Mouse (Mus musculus): ENCODE data around the gene Spry2. TPM values are rescaled to one million over a fixed set of nuclear protein-coding genes. Genes with fewer than 3 reads are reported as not detected.
A peak's percentile ranks its signal among the peaks of the same experiment; 100 is the strongest.

The Spry2 gene
- polyA plus RNA-seq, 1 experiment from 2014 or later = 22.9 TPM

GRCm38 (mm10) chr14:105897569-105898101 is 1.0 kb upstream of the Spry2 start:
- Histone ChIP-seq H3K27me3 (replicated peaks; ENCODE audit: control insufficient read depth, insufficient read depth, low read length) (no peaks in the 10 kb centered on the region), H3K27ac (ENCODE audit: low read depth, low read length) (peak overlapping the region; percentile 99), H3K9me3 (replicated peaks; ENCODE audit: control insufficient read depth, low read length) (no peaks in the 10 kb centered on the region), H3K4me3 (ENCODE audit: low read depth, low read length) (peak overlapping the region; percentile 72), H3K36me3 (ENCODE audit: control insufficient read depth, insufficient read depth, low read length) (peaks cover 7% of the 10 kb centered on the region), H3K9ac (ENCODE audit: low read length) (peak overlapping the region; percentile 88), H3K4me2 (ENCODE audit: low read length) (peak overlapping the region; percentile 98), H3K4me1 (ENCODE audit: control insufficient read depth, insufficient read depth, low read length) (peaks cover 18% of the 10 kb centered on the region)
- under 1% methylated on average over 19 of the region's 28 CpGs for WGBS
- DNase-seq (ENCODE audit: low spot score) (peak; percentile 85), ATAC-seq (peak; percentile 56)

DNA sequence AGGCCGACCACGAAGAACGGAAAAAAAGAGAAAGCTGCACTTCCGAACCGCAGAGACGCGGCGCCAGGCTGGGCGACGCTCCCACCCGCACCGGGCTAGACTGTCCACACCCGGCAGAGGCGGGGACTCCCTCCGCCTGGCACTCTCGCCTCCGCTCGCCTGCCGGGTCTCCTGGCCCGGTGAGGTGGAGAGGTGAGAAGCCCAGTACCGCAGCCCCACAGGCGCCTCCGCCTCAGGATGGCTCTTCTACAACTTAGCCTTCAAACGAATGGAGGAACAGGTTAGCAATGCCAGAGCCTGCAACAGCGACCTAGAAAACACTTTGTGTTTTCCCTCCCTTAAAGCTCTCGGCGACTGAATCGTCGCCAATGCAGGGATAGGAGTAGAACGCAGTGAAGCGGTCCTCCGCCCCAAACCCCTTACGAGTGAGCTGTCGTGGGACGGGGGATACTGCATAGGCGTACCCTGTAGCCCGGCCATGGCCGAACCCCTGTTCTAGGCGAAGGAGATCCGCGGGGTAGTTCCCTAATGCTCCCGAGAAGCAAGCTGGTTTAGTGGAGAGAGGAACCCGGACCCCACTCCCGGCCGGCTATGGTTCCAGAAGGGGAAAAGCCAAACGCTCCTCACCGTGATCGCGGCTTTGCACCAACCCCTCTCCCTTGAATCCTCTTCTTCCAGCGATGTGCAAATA is 513 bp downstream of the Spry2 start:
- WGBS = under 1% methylated on average over 50 of the region's 50 CpGs
- no peaks in the 10 kb centered on the region for H3K9me3 ChIP-seq (replicated peaks; ENCODE audit: control insufficient read depth, low read length)
- DNase-seq (ENCODE audit: low spot score) (peak; percentile 63), ATAC-seq (no peak)
- H3K36me3 ChIP-seq (ENCODE audit: control insufficient read depth, insufficient read depth, low read length) = peaks cover 7% of the 10 kb centered on the region
- H3K4me1 ChIP-seq (ENCODE audit: control insufficient read depth, insufficient read depth, low read length) = peaks cover 18% of the 10 kb centered on the region
- peak overlapping the region; percentile 98 for H3K4me2 ChIP-seq (ENCODE audit: low read length)
- H3K9ac ChIP-seq (ENCODE audit: low read length) = peak overlapping the region; percentile 88
- peak overlapping the region; percentile 99 for H3K27ac ChIP-seq (ENCODE audit: low read depth, low read length)
- no peaks in the 10 kb centered on the region for H3K27me3 ChIP-seq (replicated peaks; ENCODE audit: control insufficient read depth, insufficient read depth, low read length)
- peak overlapping the region; percentile 72 for H3K4me3 ChIP-seq (ENCODE audit: low read depth, low read length)

GRCm38 (mm10) chr14:105894971-105895873 is 1.4 kb downstream of the Spry2 start:
- H3K9ac ChIP-seq (ENCODE audit: low read length) = peak overlapping the region; percentile 88
- H3K27ac ChIP-seq (ENCODE audit: low read depth, low read length) = peak overlapping the region; percentile 99; the same call in 1 of the 2 replicates
- H3K27me3 ChIP-seq (replicated peaks; ENCODE audit: control insufficient read depth, insufficient read depth, low read length) = no peaks in the 10 kb centered on the region
- WGBS = under 1% methylated on average over 36 of the region's 36 CpGs
- no peaks in the 10 kb centered on the region for H3K9me3 ChIP-seq (replicated peaks; ENCODE audit: control insufficient read depth, low read length)
- peak overlapping the region; percentile 72 for H3K4me3 ChIP-seq (ENCODE audit: low read depth, low read length)
- peak overlapping the region; percentile 98 for H3K4me2 ChIP-seq (ENCODE audit: low read length)
- DNase-seq (ENCODE audit: low spot score) (peak; percentile 67), ATAC-seq (no peak)
- peaks cover 7% of the 10 kb centered on the region for H3K36me3 ChIP-seq (ENCODE audit: control insufficient read depth, insufficient read depth, low read length)
- H3K4me1 ChIP-seq (ENCODE audit: control insufficient read depth, insufficient read depth, low read length) = peaks cover 18% of the 10 kb centered on the region

- Histone ChIP-seq H3K4me3 (ENCODE audit: low read depth, low read length) (peak overlapping the region; percentile 72), H3K36me3 (ENCODE audit: control insufficient read depth, insufficient read depth, low read length) (peaks cover 10% of the 10 kb centered on the region), H3K4me1 (ENCODE audit: control insufficient read depth, insufficient read depth, low read length) (peaks cover 18% of the 10 kb centered on the region), H3K4me2 (ENCODE audit: low read length) (peak overlapping the region; percentile 98), H3K27me3 (replicated peaks; ENCODE audit: control insufficient read depth, insufficient read depth, low read length) (no peaks in the 10 kb centered on the region), H3K9me3 (replicated peaks; ENCODE audit: control insufficient read depth, low read length) (no peaks in the 10 kb centered on the region), H3K9ac (ENCODE audit: low read length) (peak overlapping the region; percentile 88), H3K27ac (ENCODE audit: low read depth, low read length) (no peak overlapping the region)
- WGBS = 30% methylated on average over 9 of the region's 9 CpGs
- DNase-seq (ENCODE audit: low spot score) (peak; percentile 33), ATAC-seq (no peak)
Measured at GRCm38 (mm10) chr14:105893623-105893995, 3.0 kb downstream of the Spry2 start.

GRCm38 (mm10) chr14:105892941-105893622 is 3.5 kb downstream of the Spry2 start:
- WGBS = 48% methylated on average over 24 of the region's 24 CpGs
- peak; percentile 5 for DNase-seq (ENCODE audit: low spot score)
- Histone ChIP-seq H3K4me1 (ENCODE audit: control insufficient read depth, insufficient read depth, low read length) (peaks cover 18% of the 10 kb centered on the region), H3K27ac (ENCODE audit: low read depth, low read length) (no peak overlapping the region), H3K4me2 (ENCODE audit: low read length) (peak overlapping the region; percentile 98), H3K36me3 (ENCODE audit: control insufficient read depth, insufficient read depth, low read length) (peaks cover 10% of the 10 kb centered on the region), H3K27me3 (replicated peaks; ENCODE audit: control insufficient read depth, insufficient read depth, low read length) (no peaks in the 10 kb centered on the region), H3K9me3 (replicated peaks; ENCODE audit: control insufficient read depth, low read length) (no peaks in the 10 kb centered on the region), H3K9ac (ENCODE audit: low read length) (peak overlapping the region; percentile 88), H3K4me3 (ENCODE audit: low read depth, low read length) (peak overlapping the region; percentile 72)
- ATAC-seq = no peak

DNA sequence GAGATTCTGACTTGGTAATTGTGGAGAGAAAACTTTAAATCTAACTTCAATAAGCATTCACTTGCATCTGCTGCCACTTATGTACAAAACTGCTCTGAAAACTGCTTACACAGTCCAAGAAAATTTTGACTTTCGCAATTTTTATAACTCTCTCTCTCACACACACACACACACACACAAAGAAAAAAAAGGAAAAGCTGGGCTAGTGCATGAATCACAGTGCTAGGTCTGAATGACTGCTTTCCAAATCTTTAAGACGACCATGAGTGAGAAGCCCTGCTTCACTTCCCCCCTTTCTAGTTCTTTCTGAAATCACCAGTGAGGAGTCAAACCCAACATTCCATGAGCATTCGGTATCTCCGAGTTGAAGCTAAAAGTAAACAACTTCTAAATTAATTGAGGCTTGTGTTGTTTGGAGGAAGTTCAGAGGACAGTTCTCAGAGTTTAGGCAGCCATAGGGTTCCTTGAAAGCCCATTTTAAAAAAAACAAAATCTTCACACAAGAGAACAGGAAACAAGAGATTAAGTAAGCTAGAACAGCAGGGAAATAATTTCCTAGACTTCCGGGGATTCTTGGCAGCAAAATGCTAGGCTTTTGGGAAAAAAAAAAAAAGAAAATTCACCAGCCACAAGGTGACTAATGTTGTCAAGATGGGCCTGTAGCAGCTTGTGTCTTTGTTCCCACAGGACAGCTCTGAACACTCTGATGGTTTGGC is 5.9 kb downstream of the Spry2 start:
- H3K4me1 ChIP-seq (ENCODE audit: control insufficient read depth, insufficient read depth, low read length) = peaks cover 18% of the 10 kb centered on the region
- H3K4me2 ChIP-seq (ENCODE audit: low read length) = no peak overlapping the region
- no peak overlapping the region for H3K4me3 ChIP-seq (ENCODE audit: low read depth, low read length)
- no peaks in the 10 kb centered on the region for H3K27me3 ChIP-seq (replicated peaks; ENCODE audit: control insufficient read depth, insufficient read depth, low read length)
- ATAC-seq (no peak), DNase-seq (ENCODE audit: low spot score) (no peak)
- WGBS = 58% methylated on average over 5 of the region's 5 CpGs
- H3K36me3 ChIP-seq (ENCODE audit: control insufficient read depth, insufficient read depth, low read length) = peaks cover 10% of the 10 kb centered on the region
- H3K27ac ChIP-seq (ENCODE audit: low read depth, low read length) = no peak overlapping the region
- H3K9me3 ChIP-seq (replicated peaks; ENCODE audit: control insufficient read depth, low read length) = no peaks in the 10 kb centered on the region
- no peak overlapping the region for H3K9ac ChIP-seq (ENCODE audit: low read length)

GRCm38 (mm10) chr14:105886643-105887374 is 9.8 kb downstream of the Spry2 start:
- Histone ChIP-seq H3K4me1 (ENCODE audit: control insufficient read depth, insufficient read depth, low read length) (no peaks in the 10 kb centered on the region), H3K27me3 (replicated peaks; ENCODE audit: control insufficient read depth, insufficient read depth, low read length) (no peaks in the 10 kb centered on the region), H3K9me3 (replicated peaks; ENCODE audit: control insufficient read depth, low read length) (no peaks in the 10 kb centered on the region), H3K9ac (ENCODE audit: low read length) (no peak overlapping the region), H3K27ac (ENCODE audit: low read depth, low read length) (no peak overlapping the region), H3K4me3 (ENCODE audit: low read depth, low read length) (no peak overlapping the region), H3K4me2 (ENCODE audit: low read length) (no peak overlapping the region), H3K36me3 (ENCODE audit: control insufficient read depth, insufficient read depth, low read length) (0 out of 2 replicates have a peak, but pooled peaks cover 3% of the 10 kb centered on the region)
- ATAC-seq (no peak), DNase-seq (ENCODE audit: low spot score) (no peak)
- 92% methylated on average over 9 of the region's 9 CpGs for whole genome bisulfite sequencing
